Mouse (Mus musculus): ENCODE data around the gene Cacng2.
A peak's percentile ranks its signal among the peaks of the same experiment; 100 is the strongest.

The Cacng2 gene

GRCm38 (mm10) chr15:77952921-77953320 lies 166.9 kb downstream of the Cacng2 start:
- no peak for DNase-seq (ENCODE audit: low spot score)

GRCm38 (mm10) chr15:77949061-77949460 lies 170.8 kb downstream of the Cacng2 start:
- no peak for DNase-seq (ENCODE audit: low spot score)

GRCm38 (mm10) chr15:77945711-77946110 lies 174.1 kb downstream of the Cacng2 start:
- peak; percentile 63 for DNase-seq (ENCODE audit: low spot score)
